24 mouse cellular contexts compared by ENCODE assay signal in genomic region chr6:19338470-19338869, GRCm38 (mm10).
"Had no signal": no experiment of that assay in that cellular context is flagged by ENCODE, and none has a peak within 500 bp of the region (broad histone marks: within the 10 kb centered on the region; RNA-seq: fewer than 3 reads in every experiment).

No protein-coding gene starts in this region.

- H3K9me3 ChIP-seq: heart, embryonic 10.5 days; heart, embryonic 12.5 days; hindbrain, embryonic 10.5 days; hindbrain, embryonic 12.5 days; intestine, embryonic 15.5 days; limb, embryonic 10.5 days; limb, embryonic 12.5 days had no signal

- H3K9ac ChIP-seq: heart, embryonic 12.5 days; hindbrain, embryonic 12.5 days; hindbrain, embryonic 14.5 days; intestine, embryonic 15.5 days; limb, embryonic 12.5 days had no signal

- ATAC-seq: hindbrain, embryonic 16.5 days; inflammation-experienced regulatory T-cells, adult 6 months; intestine, embryonic 15.5 days; intestine, postnatal 0 days had no signal

- H3K4me3 ChIP-seq: gastrocnemius, adult 2 months; heart, embryonic 10.5 days; heart, embryonic 12.5 days; hindbrain, embryonic 10.5 days; hindbrain, embryonic 12.5 days; intestine, embryonic 15.5 days; layer of hippocampus, adult 2 months; left cerebral cortex, adult 2 months; limb, embryonic 10.5 days; limb, embryonic 12.5 days had no signal

- DNase-seq: gastrocnemius, adult 2 months; gastrocnemius, postnatal 10 days; gastrocnemius, postnatal 25 days; heart, adult 18-20 months; heart, postnatal 10 days; heart, postnatal 4 days; kidney, adult 18-20 months; kidney, adult 8-10 months; kidney, postnatal 4 days; liver had no signal

- H3K27ac ChIP-seq: gastrocnemius, adult 2 months; heart, embryonic 10.5 days; hindbrain, embryonic 10.5 days; hindbrain, embryonic 12.5 days; hindbrain, embryonic 14.5 days; intestine, embryonic 15.5 days; layer of hippocampus, adult 2 months; left cerebral cortex, adult 2 months; limb, embryonic 10.5 days; limb, embryonic 12.5 days had no signal

- H3K4me1 ChIP-seq: heart, embryonic 10.5 days; heart, embryonic 12.5 days; hindbrain, embryonic 10.5 days; hindbrain, embryonic 12.5 days; intestine, embryonic 15.5 days; limb, embryonic 10.5 days; limb, embryonic 12.5 days had no signal

- H3K36me3 ChIP-seq: heart, embryonic 10.5 days; heart, embryonic 12.5 days; hindbrain, embryonic 10.5 days; hindbrain, embryonic 12.5 days; intestine, embryonic 15.5 days; limb, embryonic 10.5 days; limb, embryonic 12.5 days had no signal

- H3K27me3 ChIP-seq: heart, embryonic 12.5 days; hindbrain, embryonic 12.5 days; intestine, embryonic 15.5 days; limb, embryonic 12.5 days had no signal

- H3K4me2 ChIP-seq: heart, embryonic 12.5 days; hindbrain, embryonic 12.5 days; hindbrain, embryonic 14.5 days; intestine, embryonic 15.5 days; limb, embryonic 12.5 days; liver, embryonic 11.5 days had no signal
